Mouse (Mus musculus) brain, adult 2 months (tissue): ENCODE measurements at regions not wholly inside any gene's neighbourhood (a gene's known extent, or its start where the extent isn't known, plus 50 kb on each side); places are given as distances from the start of the nearest gene placed in this dataset.
"Not testable (repeated sequence)": the region's sequence is repeated elsewhere in the genome, so short reads cannot be mapped to it uniquely, and the experiment has no call there.

Experiments
- DNase-seq: peaks from one replicate; pipeline ENCODE4 v3.0.0; 2011; ENCODE audit warnings: low read depth, low spot score

DNA sequence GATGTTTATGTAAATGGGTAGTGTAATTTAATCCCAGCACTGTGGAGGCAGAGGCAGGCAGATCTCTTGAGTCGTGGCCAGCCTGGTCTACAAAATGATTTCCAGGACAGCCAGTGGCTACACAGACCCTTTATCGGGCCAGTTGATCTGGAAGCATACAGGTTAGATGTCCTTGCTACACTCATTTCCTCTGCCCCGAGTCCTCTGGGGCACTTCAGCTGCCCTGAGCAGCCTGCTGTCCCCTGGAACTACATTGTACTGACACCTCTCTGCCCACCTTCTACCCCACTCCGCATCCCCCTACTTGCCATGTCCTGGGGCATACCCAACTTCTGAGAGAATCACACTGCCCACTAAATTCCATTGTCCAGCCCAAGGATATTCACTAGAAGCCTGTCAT is 60.6 kb upstream of the Helt start:
- DNase-seq, result no peak

DNA sequence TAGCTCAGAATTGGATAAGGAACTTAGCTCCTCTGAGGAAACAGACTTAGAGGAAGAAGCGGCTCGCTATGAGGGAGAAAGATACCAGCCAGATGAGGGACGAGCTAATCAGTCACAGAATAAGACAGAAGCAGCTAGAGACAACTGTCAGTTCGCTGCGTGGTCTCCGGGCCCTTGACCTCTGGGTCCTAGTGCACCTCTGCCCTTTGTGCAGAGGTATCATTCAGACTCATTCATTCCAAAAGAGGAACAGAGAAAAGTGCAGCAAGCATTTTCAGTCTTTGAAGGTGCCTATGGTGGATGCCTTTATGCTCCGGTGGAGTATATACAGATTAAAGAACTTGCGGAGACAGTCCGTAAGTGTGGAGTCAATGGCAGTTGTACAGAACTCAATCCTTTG is 63.5 kb upstream of the Helt start:
- DNase-seq, result not testable (repeated sequence)

DNA sequence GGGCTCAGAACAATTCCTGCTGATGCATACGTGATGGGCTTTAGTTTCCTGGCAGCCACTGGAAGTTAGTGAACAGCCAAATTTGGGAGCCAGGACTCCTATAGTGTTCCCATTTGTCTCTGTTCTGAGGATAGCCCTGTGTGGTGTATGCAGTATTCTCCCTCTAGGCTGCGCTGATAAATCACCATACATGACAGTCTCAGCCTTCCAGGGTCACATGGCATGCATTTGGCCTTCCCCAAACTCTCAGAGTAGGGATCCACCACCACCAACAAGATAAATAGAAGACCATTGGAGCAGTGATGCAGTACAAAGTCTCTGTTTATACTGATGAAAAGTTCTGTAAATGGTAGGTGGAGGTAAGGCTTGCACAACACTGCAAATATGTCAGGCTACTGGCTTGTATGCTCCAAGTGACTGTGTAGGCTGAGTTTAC is 68.4 kb upstream of the Helt start:
- no peak for DNase-seq

DNA sequence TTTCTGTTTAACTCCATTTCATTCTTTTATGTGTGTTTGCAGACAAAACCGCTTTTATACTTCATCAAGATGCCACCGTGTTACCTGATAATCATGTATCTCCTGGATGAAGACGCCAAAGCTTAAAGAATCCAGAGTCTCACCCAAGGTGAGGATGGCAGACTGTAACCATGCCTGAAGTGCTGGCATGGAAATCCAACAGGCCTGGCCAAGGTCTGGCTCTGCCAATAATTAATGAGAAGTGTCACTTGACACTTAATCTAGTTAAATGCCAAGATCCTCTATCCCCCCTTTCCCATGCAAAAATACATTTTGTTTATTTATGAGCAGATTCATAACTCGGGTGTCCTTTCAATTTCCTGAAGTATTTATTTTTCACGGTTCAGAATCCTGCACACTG is 71.2 kb upstream of the Helt start:
- no peak for DNase-seq

DNA sequence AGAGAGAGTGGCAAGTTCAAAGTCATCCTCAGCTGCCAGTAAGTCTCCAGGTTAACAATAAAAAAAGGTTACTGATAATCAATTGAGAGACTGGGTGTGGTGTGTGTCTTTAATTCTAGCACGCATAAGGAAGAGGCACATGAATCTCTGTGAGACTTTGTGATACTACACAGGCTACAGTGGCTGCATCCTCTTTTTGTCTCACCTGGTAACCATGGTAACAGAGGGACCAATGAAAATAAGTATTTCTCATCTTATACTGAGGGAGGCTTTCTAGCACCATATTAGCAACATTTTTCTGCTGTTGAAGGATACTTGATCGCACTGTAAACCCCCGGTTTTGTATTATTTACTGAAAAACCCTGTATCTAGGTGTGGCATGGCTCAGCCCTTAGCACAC is 72.7 kb upstream of the Helt start:
- DNase-seq, result no peak

DNA sequence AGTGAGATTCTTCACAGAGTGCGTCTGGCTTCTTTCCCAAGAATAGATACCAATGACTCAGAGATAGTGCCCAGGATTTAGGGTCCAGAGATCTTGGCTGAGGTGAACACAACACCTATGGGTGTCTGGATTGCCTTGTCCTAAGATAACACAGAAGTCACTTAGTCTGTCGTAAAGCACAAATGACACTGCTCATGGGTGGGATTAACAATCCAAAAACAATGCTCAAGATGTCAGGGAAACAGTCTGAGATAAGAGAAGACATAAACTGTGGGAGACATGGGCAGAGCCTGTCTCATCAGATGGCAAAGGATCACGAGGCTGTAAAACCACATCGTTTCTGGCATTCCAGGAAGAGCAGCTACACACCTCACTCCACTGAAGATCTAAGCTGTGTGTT is 79.6 kb upstream of the Helt start:
- DNase-seq, result no peak

DNA sequence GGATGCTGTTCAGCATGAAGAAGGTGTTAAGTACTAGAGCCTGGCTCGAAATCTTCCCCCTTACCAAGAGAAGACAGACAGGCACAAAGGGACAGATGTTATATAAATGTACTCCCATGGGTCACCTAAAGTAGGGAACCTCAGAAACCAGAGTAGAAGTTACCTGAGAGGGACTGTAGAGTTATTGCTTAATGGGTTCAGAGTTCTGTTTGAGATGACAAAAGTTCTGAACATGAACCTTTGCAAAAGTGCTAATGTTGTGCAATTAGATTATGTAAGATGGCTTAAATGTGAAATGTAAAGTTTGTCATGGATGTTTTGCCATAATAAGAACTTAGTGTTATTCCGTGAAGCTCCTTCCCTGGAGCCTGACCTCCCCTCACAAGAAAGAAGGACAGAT is 81.5 kb upstream of the Helt start:
- DNase-seq, result no peak

DNA sequence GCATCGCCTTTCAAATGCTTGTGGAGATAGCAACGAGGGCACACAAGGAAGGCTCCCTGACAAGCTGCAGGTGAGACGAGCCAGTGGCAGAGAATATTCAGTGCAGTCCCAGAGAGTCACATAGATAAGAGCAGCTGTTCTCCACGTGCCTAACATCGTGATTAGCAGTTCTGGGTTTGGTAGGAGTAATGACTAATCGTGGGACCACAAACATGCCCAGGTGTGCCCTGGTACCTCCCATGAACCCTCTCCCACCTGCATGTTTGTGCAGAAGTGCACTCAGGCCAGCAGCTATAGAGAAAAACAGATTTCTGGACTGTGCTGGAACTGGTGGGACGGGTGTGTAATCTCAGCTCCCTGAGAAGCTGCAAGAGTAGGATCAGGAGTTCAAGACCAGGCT is 85.9 kb upstream of the Acsl1 start:
- no peak for DNase-seq

DNA sequence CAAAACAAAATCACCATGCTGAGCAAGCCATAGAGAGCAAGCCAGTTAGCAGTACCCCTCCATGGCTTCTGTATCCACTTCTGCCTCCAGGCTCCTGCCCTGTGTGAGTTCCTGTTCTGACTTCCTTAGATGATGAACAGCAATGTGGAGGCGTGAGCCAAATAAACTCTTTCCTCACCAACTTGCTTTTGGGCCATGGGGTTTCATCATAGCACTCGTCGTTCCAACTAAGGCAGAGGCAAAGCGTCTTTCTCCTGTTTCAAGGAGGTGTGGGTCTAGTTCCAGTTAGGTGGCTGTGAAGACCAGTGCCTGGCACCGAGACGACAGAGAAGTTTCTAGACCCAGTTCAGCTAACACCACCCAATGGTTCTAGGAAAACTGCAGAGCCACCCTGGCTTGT is 85.0 kb upstream of the Acsl1 start:
- no peak for DNase-seq

DNA sequence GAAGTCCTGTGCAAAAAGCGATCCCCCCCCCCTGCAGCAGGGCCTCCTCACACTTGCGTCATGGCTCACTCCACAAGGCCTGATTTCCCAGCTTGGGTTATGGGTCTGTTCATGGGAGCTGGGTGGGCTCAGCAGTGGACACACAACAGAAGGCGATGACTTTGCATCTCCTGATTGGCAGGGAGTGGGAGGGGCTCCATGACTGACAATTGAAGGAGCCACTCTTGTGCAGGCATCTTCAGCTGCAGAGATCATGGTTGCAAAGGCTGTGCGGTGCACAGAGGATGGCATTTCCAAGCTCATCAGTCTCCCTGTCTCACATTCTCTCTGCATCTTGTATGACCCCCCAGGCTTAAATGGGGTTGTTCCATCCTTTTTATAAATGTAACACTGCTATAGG is 84.3 kb upstream of the Acsl1 start:
- DNase-seq, result no peak

DNA sequence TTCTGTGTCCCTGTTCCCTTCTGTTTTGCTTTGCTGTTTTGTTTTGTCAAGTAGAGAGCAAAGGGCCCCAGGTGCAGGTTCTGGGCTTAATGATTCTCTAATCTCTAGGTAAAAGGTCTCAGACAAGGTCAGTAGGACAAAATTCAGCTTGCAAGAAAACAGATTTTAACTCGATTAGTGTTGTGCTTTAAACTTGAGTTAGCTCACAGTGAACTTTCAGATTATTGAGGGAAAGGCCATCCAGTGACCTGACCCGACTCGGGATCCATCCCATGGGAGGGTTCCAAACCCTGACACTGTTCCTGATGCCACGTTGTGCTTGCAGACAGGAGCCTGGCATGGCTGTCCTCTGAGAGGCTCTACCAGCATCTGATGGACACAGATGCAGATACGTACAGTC is 83.8 kb upstream of the Acsl1 start:
- no peak for DNase-seq

DNA sequence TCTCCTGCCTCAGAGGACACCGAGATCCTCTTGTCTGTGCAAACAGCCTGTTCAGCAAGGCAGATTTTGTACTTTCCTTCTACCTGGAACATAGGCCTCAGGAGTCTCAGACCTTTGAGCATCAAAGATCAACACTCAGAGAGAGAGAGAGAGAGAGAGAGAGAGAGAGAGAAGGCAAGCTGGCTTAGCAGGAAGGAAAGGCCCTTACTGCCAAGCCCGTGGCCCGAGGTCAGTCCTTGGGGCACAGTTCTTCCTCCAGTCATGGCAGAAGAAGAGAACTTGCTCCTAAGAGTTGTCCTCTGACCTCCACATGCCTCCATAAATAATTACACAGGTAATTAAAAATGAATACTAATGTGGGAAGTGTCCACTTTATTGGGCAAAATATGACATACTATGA is 82.4 kb upstream of the Acsl1 start:
- no peak for DNase-seq

DNA sequence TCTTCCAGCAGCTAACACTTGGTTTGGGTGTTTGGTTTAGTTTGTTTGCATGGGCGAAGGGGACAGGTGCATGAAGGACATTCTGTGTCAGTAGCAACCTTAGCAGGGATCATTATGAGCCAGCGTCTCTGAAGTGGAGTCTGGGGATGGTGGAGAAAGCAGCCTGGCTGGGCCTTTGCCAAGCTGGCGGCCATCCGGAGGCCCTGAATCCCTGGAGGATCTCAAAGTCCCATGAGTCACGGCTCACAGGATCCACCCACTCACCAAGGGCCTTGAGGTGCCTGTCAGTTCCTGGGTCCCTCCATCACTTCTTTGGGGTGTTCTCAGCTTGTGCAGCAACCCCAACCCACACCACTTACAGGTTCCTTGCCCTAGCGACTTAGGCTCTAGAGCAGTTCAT is 80.4 kb upstream of the Acsl1 start:
- peak; percentile 25 for DNase-seq

DNA sequence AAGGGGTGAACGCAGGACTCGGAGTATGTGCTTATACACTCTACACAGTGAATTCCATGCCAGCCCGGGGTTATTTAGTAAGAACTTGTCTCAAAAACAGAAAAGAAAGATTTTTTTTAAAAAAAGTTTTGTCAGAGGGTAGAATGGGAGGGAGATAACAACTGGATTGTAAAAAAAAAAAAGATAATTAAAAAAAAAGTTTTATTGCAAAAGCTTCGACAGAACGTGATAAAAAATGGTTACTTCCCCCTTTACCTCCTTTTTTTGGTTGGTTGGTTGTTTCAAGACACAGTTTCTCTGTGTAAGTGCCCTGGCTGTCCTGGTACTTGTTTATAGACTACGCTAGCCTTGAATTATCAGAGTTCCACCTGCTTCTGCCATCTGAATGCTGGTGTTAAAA is 79.2 kb upstream of the Acsl1 start:
- no peak for DNase-seq

DNA sequence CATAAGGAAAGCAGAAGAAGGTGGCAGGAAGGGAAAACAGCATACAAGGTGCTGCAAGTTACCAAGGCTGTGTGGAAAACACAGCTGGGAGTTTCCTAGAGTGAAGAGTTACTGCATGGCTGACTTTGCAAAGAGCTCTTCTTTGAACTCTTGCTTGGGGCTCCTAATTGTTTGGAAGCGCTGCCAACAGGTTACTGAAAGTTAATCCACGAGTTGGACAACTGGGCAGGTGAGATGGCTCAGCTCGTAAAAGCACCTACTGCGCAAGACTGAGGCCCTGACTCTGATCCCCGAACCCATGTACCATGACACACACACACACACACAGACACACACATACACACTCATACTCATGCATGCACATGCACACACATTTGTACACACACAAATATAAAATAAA is 77.5 kb upstream of the Acsl1 start:
- no peak for DNase-seq

DNA sequence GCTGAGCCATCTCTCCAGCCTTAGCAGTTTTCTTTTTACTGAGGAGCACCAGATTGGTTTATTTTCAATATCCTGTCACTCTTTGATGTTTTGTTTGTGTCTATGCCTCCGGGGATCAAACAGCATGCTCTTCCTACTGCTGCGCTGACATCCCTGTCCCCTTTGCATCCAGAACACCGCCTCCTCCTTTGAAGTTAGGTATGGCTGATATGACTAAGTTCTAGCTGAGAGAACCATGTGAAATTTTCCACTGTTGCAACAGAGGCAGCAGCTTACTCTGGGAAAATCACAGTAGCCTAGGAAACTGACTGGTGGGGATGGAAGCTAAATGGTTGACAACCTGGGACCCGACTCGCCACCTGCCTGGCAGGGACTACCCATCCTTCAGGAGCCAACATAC is 76.1 kb upstream of the Acsl1 start:
- peak; percentile 65 for DNase-seq

DNA sequence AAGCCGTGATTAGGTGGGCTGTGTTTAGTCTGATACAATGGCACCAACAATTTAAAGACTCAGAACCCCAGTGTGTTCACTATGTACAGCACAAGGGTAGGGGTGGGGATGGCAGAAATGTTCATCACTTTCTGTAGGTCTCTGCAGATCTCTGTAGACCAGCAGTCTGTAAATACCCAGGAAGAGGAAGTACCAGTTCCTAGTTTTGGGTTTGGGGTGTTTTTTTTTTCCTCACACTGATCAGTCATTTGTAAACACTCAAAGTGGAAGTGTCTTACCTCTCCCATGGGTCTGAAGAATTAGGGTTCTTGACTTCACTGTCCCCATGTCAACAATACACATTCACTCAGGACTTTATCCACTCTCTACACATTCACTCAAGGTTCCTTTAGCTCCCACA is 75.5 kb upstream of the Acsl1 start:
- no peak for DNase-seq

DNA sequence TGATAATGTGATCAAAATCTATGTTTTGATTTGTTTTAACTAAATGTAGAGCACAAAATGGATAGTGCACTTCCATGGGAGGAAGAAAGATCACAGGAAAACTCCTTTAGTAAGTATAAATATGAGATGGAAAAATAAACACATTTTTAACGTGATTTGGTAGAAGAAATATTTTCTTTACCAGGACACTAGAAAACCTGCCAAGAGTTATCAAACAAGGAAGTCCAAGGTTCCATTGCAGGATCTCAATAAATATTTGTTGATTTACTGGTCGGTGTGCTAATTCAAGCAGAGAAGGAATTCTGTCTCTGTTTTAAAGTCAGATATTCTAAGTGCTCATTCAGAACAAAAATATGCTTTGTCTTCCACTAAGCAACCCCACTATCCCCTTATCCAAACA is 73.8 kb upstream of the Acsl1 start:
- DNase-seq, result no peak

DNA sequence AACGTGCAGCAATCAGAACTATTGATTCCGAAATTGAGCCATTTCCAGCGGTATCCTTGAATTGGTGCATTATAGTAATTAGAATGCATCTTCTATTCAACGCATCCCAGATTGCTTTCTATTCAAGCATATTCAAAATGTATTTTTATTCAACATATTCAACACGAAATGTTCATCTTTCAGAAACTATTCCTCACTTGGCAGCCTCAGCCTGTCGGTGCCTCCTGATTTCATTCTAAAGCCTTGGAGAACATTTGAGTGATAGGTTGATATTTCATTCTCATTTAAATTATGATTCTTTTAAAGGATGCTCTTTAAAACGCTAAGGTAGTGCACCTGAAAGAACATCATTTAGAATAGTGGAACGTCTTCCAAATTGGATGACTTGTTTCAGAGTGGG is 73.1 kb upstream of the Acsl1 start:
- peak; percentile 27 for DNase-seq

DNA sequence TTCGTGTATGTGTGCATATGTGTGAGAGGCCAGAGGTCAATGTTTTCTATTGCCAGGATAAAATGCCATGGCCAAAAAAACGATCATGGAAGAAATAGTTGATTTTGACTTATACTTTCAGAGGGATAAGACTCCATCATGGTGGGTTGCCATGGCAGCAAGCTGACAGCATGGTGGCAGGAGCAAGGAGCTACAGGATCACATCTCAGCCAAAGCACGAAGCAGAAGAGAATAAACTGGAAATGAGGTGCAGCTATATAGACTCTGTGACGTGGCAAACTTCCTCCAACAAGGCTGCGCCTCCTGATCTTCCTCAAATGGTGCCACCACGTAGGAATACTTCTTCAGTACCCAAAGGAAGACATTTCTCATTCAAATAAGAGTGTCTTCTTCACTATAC is 70.2 kb upstream of the Acsl1 start:
- no peak for DNase-seq

DNA sequence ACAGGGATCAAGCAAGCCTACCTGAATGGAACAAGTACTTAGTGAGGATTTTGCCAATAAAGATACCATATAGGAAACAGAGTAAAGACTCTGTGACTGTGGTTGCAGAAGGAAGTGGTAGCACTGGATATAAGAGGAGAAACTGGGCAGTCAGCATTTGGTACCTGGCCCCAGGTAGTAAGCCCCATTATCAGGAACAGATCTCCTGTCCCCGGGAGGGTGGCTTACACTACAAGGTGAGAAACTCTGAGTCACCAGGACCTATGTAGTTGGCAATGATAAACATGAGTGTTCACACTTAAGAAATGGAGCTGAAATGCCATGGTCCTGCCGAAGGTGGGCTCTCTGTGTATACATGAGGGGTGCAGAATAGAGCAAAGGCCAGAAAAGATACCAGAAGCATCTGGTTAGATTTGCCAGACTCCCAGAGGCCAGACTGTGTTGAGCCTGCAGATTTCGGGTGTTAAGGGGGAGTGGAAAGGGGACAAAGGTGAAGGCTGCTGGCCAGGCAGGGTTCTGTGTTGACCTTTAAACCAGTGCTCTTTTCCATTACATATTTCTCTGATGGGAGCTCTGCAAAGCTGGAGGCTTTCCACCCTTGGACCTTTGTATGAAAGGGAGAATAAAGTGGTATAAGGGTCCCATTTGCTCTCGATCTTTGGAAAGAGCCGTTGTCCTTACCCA is 66.8 kb upstream of the Acsl1 start:
- DNase-seq, result no peak

DNA sequence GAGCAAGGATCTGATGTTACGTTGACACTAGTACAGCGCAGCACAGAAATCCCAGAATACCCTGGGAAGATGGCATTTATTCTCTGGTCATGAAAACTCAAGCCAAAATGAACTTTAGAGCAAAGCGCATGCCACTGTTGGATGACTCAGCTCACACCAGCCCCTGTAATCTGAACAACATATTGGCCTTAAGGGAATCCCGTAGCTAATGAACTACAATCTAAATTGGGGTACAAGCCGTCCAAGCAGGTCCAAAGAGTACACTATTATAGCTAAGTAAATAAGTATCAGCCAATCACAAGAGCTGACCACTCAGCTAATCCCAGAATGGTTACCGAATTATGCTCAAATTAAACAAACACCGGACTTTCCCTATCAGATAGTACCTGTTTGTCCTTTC is 62.0 kb upstream of the Acsl1 start:
- DNase-seq, result no peak

DNA sequence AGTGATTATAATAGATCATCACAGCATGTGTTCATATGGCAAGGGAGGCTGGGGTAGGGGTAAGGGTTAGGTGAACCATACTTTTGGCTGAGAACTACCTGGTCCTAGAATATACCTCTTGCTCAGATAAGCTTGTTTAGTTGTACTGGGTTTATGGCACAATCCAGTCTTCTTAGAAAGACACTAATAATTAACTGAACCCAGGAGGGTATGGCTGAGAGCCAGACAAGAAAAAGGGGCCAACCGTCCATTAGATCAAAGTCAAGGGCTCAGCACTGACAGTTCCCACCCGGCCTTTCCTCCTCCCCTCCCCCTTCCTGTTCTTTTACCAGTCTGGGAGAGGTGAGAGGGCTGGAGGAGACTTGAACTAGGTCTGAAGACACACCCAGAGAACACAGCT is 61.5 kb upstream of the Acsl1 start:
- no peak for DNase-seq

DNA sequence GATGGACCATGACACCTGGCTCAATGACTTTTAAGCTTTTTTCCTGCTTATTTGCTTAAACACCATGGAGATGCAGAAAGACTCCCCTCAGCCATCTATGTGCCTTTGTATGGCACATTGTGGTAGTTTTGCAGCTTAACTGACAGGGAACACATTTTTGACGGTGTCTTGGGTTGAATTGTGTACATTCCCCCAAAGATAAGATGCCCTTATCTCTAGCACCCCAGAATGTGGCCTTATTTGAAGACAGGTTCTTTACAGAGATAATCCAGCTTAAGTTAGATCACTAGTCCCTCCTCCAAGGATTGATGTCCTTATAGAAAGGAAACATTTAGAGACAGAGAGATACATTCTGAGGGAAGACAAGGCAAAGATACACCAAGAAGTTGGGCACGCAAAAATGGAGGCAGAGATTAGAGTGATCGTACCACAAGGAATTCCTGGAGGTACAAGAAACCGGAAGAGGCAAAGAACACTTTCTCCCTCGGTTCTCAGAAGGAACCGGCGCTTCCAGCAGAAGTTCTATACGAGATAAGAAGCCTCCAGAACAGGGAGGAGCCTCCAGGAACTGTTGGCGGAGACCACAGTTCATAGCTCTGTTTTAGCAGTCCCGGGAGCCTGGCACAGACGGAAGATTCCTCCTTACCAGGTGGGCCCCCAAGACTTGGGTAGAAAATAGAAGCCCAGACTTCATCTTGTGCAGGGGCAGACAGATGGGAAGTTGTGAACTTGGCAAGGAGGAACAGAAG is 58.8 kb upstream of the Acsl1 start:
- no peak for DNase-seq
